Mouse (Mus musculus) CH12.LX (cell line): ENCODE measurements at regions not wholly inside any gene's neighbourhood (a gene's known extent, or its start where the extent isn't known, plus 50 kb on each side); places are given as distances from the start of the nearest gene placed in this dataset.

Source experiments
- BHLHE40 ChIP-seq: IDR thresholded peaks from 2 replicates; pipeline ENCODE4 v1.6.1; 2011; ENCODE audit warnings: mild to moderate bottlenecking, low read depth, low read length, improper control_type of control experiment
- CTCF ChIP-seq, 2 experiments: IDR thresholded peaks in 1 of 2; conservative IDR thresholded peaks in 1 of 2; 2 replicates each; pipeline ENCODE4 v1.5.1; 2011 to 2012; ENCODE audit warnings: low read depth in 2 of 2, low read length in 2 of 2, improper control_type of control experiment in 1 of 2, inconsistent platforms in 1 of 2, mild to moderate bottlenecking in 1 of 2, moderate library complexity in 1 of 2
- E2F4 ChIP-seq: IDR thresholded peaks from 2 replicates; pipeline ENCODE4 v1.6.1; 2011; ENCODE audit warnings: low read depth, low read length, improper control_type of control experiment; ENCODE audit not compliant: insufficient replicate concordance
- ELF1 ChIP-seq: IDR thresholded peaks from 2 replicates; pipeline ENCODE4 v1.6.1; 2014; ENCODE audit warnings: low read depth, mild to moderate bottlenecking, inconsistent platforms, low read length, improper control_type of control experiment
- EP300 ChIP-seq: IDR thresholded peaks from 2 replicates; pipeline ENCODE4 v1.6.1; 2011; ENCODE audit warnings: low read length, improper control_type of control experiment
- ETS1 ChIP-seq: conservative IDR thresholded peaks from 2 replicates; pipeline ENCODE4 v1.6.1; 2012; ENCODE audit warnings: low read depth, mild to moderate bottlenecking, inconsistent platforms, low read length, improper control_type of control experiment, moderate library complexity
- POLR2A ChIP-seq: IDR thresholded peaks from 2 replicates; pipeline ENCODE4 v1.6.1; 2011; ENCODE audit warnings: low read depth, mild to moderate bottlenecking, improper control_type of control experiment, low read length
- RAD21 ChIP-seq: IDR thresholded peaks from 2 replicates; pipeline ENCODE4 v1.6.1; 2011; ENCODE audit warnings: low read depth, mild to moderate bottlenecking, low read length, improper control_type of control experiment, moderate library complexity
- SIN3A ChIP-seq: IDR thresholded peaks from 2 replicates; pipeline ENCODE4 v1.6.1; 2012; ENCODE audit warnings: low read length, improper control_type of control experiment, inconsistent platforms
- SMC3 ChIP-seq: IDR thresholded peaks from 2 replicates; pipeline ENCODE4 v1.6.1; 2011; ENCODE audit warnings: low read depth, low read length, improper control_type of control experiment
- TCF12 ChIP-seq: IDR thresholded peaks from 2 replicates; pipeline ENCODE4 v1.6.1; 2014; ENCODE audit warnings: low read depth, mild to moderate bottlenecking, inconsistent platforms, low read length, improper control_type of control experiment
- UBTF ChIP-seq: IDR thresholded peaks from 2 replicates; pipeline ENCODE4 v1.6.1; 2012; ENCODE audit warnings: low read depth, mild to moderate bottlenecking, inconsistent platforms, low read length, improper control_type of control experiment, moderate library complexity
- ZC3H11A ChIP-seq: IDR thresholded peaks from 2 replicates; pipeline ENCODE4 v1.6.1; 2012; ENCODE audit warnings: low read depth, mild to moderate bottlenecking, inconsistent platforms, low read length, improper control_type of control experiment

DNA sequence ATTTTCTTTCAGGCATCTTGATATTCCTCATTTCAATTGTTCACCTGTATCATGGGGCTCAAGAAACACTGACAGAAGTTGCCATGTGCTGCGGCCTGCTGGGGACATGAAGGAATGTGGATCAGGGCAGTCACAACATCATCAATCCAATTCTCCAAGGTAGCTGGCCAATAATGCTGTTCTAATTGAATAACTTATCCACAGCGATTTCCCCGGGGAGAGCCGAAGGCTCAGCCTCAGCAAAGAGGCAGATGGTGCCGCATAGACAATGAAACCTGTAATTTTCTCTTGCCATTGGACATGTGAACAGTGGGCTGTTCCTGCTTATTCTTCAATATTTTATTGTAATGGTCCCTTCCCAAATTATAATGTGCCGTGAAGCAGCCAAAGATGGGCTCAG is 429.1 kb upstream of the Klf12 start:
- TF ChIP-seq SMC3 (no peak), ETS1 (no peak), EP300 (no peak), CTCF (conservative IDR thresholded peaks at IDR 0.05 in 1 of 2, IDR thresholded peaks at IDR 0.05 in 1 of 2; ENCODE audit: low read depth in 2 of 2, low read length in 2 of 2) (no peak), ZC3H11A (no peak), POLR2A (no peak), RAD21 (no peak; the same call in 1 of the 2 replicates), BHLHE40 (no peak), ELF1 (no peak), UBTF (no peak), E2F4 (no peak), SIN3A (no peak), TCF12 (no peak)
